Comparison of ENCODE assay signal across 8 mouse cellular contexts in genomic region chr15:5185366-5186292, GRCm38 (mm10). TPM values are rescaled to one million over a fixed set of nuclear protein-coding genes. Genes with fewer than 3 reads are reported as not detected.
A peak's percentile ranks its signal among the peaks of the same experiment; 100 is the strongest.
DNase-seq lines count a peak whose midpoint lies in the region; TF ChIP-seq lines count a peak whose summit lies in the region.

TSS of gene Ttc33 (plus strand) at chr15:5185525.

- peaks cover 12% of the 10 kb centered on the region; the same call in 1 of the 2 replicates for H3K36me3 ChIP-seq in macrophage (ENCODE audit: inconsistent target)

- DNase-seq in adipocyte (ENCODE audit: low spot score) = peak; percentile 90
- DNase-seq in gastrocnemius, adult 8-10 months (ENCODE audit: low spot score in 2 of 2) = peak; percentile 62 to 69
- DNase-seq in hindlimb bud, embryonic 11.5 days (ENCODE audit: extremely low spot score, low read depth, low spot score) = peak; percentile 39
- DNase-seq in left cerebral cortex, adult 2 months (ENCODE audit: extremely low spot score in 1 of 2, low spot score in 2 of 2) = peak; percentile 76 to 77
- DNase-seq in retina, postnatal 7 days (ENCODE audit: low read depth, low spot score) = peak; percentile 77
- DNase-seq in urinary bladder, adult 18-20 months (ENCODE audit: low spot score in 2 of 2) = peak; percentile 71 to 77

- TF ChIP-seq CTCF in cortical plate, adult 2 months (IDR thresholded peaks at IDR 0.05; ENCODE audit: extremely low read depth, insufficient read depth, low read length) = no peak
- TF ChIP-seq CTCF in left cerebral cortex, adult 2 months (IDR thresholded peaks at IDR 0.05) = peak; percentile 24

- peak within 1 kb of the TSS; percentile 57 for H3K4me3 ChIP-seq in cortical plate, adult 2 months (ENCODE audit: insufficient read depth, low read length)
- peak within 1 kb of the TSS; percentile 94 for H3K4me3 ChIP-seq in left cerebral cortex, adult 2 months
- peak within 1 kb of the TSS; percentile 67 for H3K4me3 ChIP-seq in macrophage (ENCODE audit: inconsistent target)

- peaks cover 4% of the 10 kb centered on the region; the same call in 1 of the 2 replicates for H3K4me1 ChIP-seq in cortical plate, adult 2 months (ENCODE audit: control insufficient read depth, insufficient read depth, low read length)

- intact Hi-C loops in left cerebral cortex, adult 2 months (cut with DNase I) = no loop called here

- TF ChIP-seq POLR2A in cortical plate, adult 2 months (IDR thresholded peaks at IDR 0.05; ENCODE audit: extremely low read depth, insufficient read depth, low read length) = peak; percentile 48; the same call in 1 of the 2 replicates

- peak within 1 kb of the TSS; percentile 19 for H3K27ac ChIP-seq in cortical plate, adult 2 months (ENCODE audit: insufficient read depth, low read length)
- H3K27ac ChIP-seq in left cerebral cortex, adult 2 months = peak within 1 kb of the TSS; percentile 84
- peak within 1 kb of the TSS; percentile 84 for H3K27ac ChIP-seq in macrophage

- WGBS in macrophage (ENCODE audit: missing documents) = under 1% methylated on average over 53 of the region's 55 CpGs

- peaks cover 41% of the 10 kb centered on the region for H3K79me2 ChIP-seq in macrophage (ENCODE audit: inconsistent target)

RNA-seq across cellular contexts. Expression of gene Ttc33, which starts in this region (rescaled TPM):
- 48.8 and 57.5 TPM in 2 replicates for polyA plus RNA-seq in cortical plate, adult 2 months (2012; rRNA removed)
- 10 to 100 TPM; 63.1 to 73.6 (median 71.3) TPM for total RNA-seq in gastrocnemius, adult 8-10 months (2022)
- total RNA-seq in left cerebral cortex, adult 2 months (2021) = 10 to 100 TPM; 90.7 to 95.1 TPM
- total RNA-seq in macrophage (2018; cell fraction: chromatin; rRNA removed) = 10 to 100 TPM in 18 of 26 experiments, 1 to 10 TPM in 8; 4.7 to 38.5 (median 15.6) TPM
- 10 to 100 TPM; 19.9 to 58.1 (median 30.9) TPM for total RNA-seq in macrophage (2018; cell fraction: cytosol; rRNA removed)
- 10 to 100 TPM in 23 of 26 experiments, 1 to 10 TPM in 3; 9.4 to 45.3 (median 15.0) TPM for total RNA-seq in macrophage (2018; cell fraction: nucleus; rRNA removed)
- 23.6 to 34.6 TPM (median 34.1 TPM) in 3 replicates for polyA plus RNA-seq in macrophage (2018)

Comparison
In these comparisons a context has a peak if more than half of its experiments do, and no peak if none do; other contexts are left out.
1. Peak in every context shown above with its lines: DNase-seq, H3K4me3 ChIP-seq and H3K27ac ChIP-seq.
2. DNase-seq: peak in every context shown above with its lines; median percentile 90 in adipocyte; 77 in retina, postnatal 7 days; 76 in left cerebral cortex, adult 2 months; 74 in urinary bladder, adult 18-20 months; 66 in gastrocnemius, adult 8-10 months; 39 in hindlimb bud, embryonic 11.5 days.
3. H3K27ac ChIP-seq: peak in every context shown above with its lines; median percentile 84 in left cerebral cortex, adult 2 months; 84 in macrophage; 19 in cortical plate, adult 2 months.